Mouse (Mus musculus) large intestine, adult 2 months (tissue): ENCODE results near the gene Rgl3. TPM values are rescaled to one million over a fixed set of nuclear protein-coding genes. Genes with fewer than 3 reads are reported as not detected.

Experiments used
- DNase-seq: peaks from one replicate; pipeline ENCODE4 v3.0.0-alpha.2; 2012; ENCODE audit warnings: low read depth, low spot score
- WGBS: fragments of 180-500 bp; shearing (Covaris S2); methylation state at CpG from one replicate; pipeline ENCODE4 v1.1.7; 2018; 5-methylcytosine and 5-hydroxymethylcytosine counted together
- polyA plus RNA-seq: library from polyadenylated mRNA; depleted of rRNA; stranded (reverse); fragments of >200 nt; gene quantifications from 2 replicates; pipeline ENCODE4 v1.2.3, GENCODE M21; 2012; rRNA removed

Gene Rgl3
- 1.9 and 2.4 TPM in 2 replicates for polyA plus RNA-seq

GRCm38 (mm10) chr9:21989230-21990110, at the start of gene Rgl3:
TSS of gene Rgl3 (minus strand) at chr9:21989446.
- DNase-seq = no peak
- WGBS = 2% methylated on average over 42 of the region's 42 CpGs

DNA sequence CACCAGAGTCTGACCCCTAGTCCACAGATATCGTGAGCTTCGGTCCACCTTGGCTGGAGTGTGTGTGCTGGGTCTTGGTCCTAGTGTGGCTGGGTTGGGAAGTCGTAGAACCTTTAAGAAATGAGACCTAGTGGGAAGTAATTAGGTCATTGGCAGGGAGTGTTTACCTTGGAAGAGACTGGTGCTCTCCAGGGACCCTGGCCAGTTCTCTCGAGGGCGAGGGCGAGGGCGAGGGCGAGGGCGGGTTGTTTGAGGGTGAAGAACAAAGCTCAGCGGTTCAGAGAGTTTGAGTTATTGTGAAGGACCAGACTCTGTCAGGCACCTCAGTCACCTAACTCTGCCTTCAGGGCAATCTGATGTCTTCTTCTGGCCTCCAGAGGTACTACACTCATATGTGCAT, 48.6 kb upstream of the Rgl3 start:
- no peak for DNase-seq
- WGBS = 44% methylated on average over 10 of the region's 10 CpGs

DNA sequence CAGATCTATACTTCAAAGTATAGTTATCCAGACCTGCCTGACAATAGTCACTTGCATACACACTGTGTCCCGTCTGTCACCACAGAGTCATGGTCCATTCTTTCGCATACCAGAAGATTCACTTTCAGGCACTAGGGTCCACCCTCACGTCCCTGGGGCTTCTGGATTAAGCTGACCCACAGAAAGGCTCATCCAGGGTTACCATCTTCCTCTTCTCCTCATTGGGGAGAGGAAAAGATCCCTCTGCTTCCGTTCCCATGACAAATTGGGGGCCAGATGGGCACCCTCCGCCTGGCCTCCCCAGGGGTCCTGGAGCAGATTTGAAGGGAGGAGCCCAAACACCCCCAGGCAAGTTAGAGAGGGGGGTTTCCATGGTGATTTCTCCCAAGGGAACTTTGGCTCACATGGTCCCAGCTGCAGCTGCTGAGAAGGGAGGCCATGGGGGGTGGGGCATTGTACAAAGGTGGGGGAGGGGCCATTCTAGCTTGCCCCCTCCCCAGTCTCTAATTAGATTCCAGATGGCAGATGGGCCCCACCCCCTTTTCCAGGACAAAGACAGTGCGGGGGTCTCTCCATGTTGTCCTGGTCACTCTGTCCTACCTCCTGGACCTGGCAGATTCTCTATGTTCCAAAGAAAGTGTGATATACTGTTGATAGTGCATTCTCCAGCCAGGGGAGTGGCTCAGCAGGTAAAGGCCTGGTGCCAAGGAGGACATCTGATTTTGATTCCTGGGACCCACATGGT, 46.2 kb upstream of the Rgl3 start:
- WGBS = 72% methylated on average over 6 of the region's 6 CpGs
- DNase-seq = no peak

DNA sequence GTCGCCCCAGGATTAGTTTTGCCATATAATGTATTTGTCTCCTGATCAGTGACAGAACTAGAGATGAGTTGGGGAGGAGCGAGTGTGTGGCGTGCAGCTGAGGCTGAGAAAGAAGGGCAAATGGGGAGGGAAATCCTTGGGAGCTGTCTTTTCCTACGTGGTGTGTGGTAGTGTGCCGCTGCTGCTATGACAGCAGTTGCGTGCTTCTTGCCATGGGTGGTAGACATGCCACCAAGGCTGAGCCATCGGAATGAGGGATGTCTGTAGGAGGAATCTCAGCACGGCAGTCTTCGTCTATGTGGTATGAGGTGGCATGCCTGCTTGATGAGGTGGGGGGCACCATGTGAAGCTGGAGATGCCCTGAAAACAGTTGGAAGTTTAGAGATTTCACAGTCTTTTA, 41.1 kb upstream of the Rgl3 start:
- 92% methylated on average over 9 of the region's 9 CpGs for WGBS
- DNase-seq = no peak

GRCm38 (mm10) chr9:22028467-22028866, 39.2 kb upstream of the Rgl3 start:
- 44% methylated on average over 7 of the region's 7 CpGs for WGBS
- no peak for DNase-seq

GRCm38 (mm10) chr9:22024592-22024991, 35.3 kb upstream of the Rgl3 start:
- DNase-seq = no peak
- 55% methylated on average over 8 of the region's 8 CpGs for WGBS

GRCm38 (mm10) chr9:22017208-22017825, 28.1 kb upstream of the Rgl3 start:
- DNase-seq = no peak
- 60% methylated on average over 7 of the region's 7 CpGs for WGBS

DNA sequence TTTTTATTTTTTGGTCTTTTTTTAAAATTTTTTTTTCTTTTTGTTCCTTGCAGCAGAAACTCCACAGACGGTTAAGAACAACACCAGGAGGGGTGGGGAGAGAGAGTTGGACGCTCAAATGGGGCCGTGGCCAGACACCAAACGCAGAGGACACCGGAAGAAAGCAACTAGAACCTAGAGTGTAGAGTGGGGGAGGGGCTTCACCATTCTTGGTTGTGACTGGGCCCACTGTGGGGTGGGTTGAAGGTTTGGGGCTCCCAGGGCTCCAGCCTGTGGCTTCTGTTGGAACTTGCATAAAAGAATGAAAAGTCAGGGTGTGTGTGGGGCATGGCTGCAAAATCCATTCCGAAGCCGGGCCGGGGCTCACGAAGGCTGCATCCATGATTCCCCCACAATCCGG, 27.0 kb upstream of the Rgl3 start:
- no peak for DNase-seq
- WGBS = 74% methylated on average over 10 of the region's 10 CpGs

- 91% methylated on average over 13 of the region's 13 CpGs for WGBS
- DNase-seq = no peak
These were observed 23.5 kb upstream of the Rgl3 start for GRCm38 (mm10) chr9:22012731-22013130.

GRCm38 (mm10) chr9:22011055-22011454, 21.8 kb upstream of the Rgl3 start:
- WGBS = 83% methylated on average over 5 of the region's 5 CpGs
- DNase-seq = no peak

GRCm38 (mm10) chr9:22004546-22004945, 15.3 kb upstream of the Rgl3 start:
- no peak for DNase-seq
- 66% methylated on average over 12 of the region's 12 CpGs for WGBS

GRCm38 (mm10) chr9:22003163-22003554, 13.9 kb upstream of the Rgl3 start:
- WGBS = under 1% methylated on average over 18 of the region's 18 CpGs

GRCm38 (mm10) chr9:22002194-22003162, 13.2 kb upstream of the Rgl3 start, which contains the start of the genes Ccdc151 and Prkcsh:
TSS of gene Ccdc151 (minus strand) at chr9:22002634.
TSS of gene Prkcsh (plus strand) at chr9:22002806.
- WGBS = 7% methylated on average over 57 of the region's 57 CpGs
- DNase-seq = peak; percentile 99

More at GRCm38 (mm10) chr9:22003163-22003554, 13.9 kb upstream of the Rgl3 start:
- DNase-seq = no peak

DNA sequence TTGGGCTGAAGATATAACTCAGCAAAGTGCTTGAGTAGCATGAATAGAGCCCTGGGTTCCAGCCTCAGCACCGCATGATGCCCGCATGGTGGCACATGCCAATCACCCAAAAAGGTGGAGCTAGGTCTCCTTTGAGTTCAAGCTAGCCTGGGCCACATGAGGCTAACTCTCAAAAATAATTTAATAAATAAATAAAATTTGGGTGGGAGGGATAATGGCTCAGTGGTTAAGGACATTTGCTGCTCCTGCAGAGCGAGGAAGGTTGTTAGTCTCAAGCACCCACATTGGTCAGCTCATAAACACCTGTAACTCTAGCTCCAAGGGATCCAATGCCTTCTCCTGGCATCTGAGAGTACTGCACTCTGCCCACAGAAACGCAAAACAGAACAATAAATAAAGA, 12.4 kb upstream of the Rgl3 start:
- no peak for DNase-seq
- WGBS = 86% methylated on average over 4 of the region's 4 CpGs

DNA sequence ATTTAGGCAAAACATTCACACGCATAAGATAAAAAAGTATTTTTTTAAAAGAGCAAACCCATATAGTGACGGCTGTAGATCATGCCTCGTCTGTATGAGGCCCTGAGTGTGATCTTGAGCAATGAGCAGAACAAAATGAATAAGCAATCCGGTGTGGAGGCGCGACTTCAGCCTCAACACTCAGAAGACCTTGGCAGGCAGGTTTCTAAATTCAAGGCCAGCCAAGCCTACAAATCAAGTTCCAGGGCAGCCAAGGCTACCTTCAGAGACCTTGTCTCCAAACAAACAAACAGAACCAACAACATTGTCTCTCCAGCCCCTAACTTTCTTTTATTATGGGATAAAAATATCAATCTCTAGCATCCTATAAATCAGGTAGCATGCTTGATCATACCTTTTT, 11.1 kb upstream of the Rgl3 start:
- WGBS = 93% methylated on average over 6 of the region's 6 CpGs
- no peak for DNase-seq

DNA sequence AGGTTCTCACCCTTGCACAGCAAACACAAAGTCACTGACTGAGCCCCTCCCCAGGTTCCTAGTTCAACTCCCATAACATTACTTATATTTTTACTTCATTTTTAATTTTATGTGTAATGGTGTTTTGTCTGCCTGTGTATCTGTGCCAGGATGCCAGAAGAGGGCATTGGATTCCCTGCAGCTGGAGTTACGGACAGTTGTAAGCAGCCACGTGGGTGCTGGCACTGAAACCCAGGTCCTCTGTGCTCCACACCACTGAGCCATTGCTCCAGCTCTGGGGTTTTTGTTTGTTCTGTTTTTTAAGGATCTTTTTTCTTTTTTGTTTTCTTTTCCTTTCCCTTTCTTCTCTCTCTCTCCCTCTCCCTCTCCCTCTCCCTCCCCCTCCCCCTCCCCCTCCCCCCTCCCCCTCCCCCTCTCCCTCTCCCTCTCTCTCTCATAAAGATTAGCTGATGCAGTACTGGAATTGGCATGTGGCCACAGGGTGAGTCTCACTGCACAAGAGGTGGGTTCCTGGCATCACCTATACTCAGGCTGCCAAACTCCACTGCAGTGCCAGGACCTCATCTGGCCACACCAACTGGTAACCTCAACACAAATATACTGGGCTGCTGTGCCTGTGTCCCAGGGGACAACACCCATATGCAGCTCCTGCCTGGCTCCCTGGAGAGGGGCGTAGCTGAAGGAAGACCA, 7.1 kb upstream of the Rgl3 start:
- WGBS = 77% methylated on average over 3 of the region's 3 CpGs
- DNase-seq = no peak

GRCm38 (mm10) chr9:21992227-21992626, 3.0 kb upstream of the Rgl3 start:
- DNase-seq = no peak
- WGBS = 62% methylated on average over 4 of the region's 4 CpGs

DNA sequence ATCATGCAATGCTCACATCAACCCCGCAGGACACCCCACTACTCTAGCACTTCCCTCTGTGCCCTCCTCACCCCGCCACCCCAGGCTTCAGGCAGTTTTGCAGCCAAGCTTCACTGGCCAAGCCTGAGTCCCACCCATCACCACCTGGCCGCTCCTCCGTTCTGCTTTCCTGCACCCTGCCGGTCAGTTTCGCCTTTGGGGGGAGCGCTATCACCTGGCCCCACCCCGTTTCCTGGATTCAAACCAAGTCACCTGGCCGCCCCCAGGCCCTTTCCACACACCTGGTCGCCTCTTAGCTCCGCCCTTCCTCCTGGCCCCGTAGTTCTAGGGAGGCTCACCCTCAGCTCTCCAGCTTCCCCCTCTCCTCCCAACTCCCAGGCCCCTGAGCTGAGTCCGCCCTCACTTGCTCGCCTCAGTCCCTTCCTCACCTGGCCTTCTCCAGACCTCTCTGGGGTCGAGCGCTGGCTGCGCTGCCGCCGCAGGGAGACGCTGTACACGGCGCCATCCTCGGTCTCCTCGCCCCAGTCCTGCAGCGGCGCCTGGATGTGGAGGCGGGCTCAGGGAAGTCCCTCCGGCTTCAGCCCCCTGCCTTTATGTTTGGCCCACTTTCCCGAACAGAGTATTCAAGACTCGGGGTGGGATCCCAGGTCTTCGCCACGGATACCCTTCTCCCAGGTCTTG, 685 bp downstream of the Rgl3 start:
- DNase-seq = no peak
- 3% methylated on average over 32 of the region's 32 CpGs for WGBS
